Mouse (Mus musculus) large intestine, adult 2 months (tissue): ENCODE data around the gene Pih1d2. TPM values are rescaled to one million over a fixed set of nuclear protein-coding genes. Genes with fewer than 3 reads are reported as not detected.
"Not testable (repeated sequence)": the region's sequence is repeated elsewhere in the genome, so short reads cannot be mapped to it uniquely, and the experiment has no call there.

Source experiments
- DNase-seq: peaks from one replicate; pipeline ENCODE4 v3.0.0-alpha.2; 2012; ENCODE audit warnings: low read depth, low spot score
- WGBS: fragments of 180-500 bp; shearing (Covaris S2); methylation state at CpG from one replicate; pipeline ENCODE4 v1.1.7; 2018; 5-methylcytosine and 5-hydroxymethylcytosine counted together
- polyA plus RNA-seq: library from polyadenylated mRNA; depleted of rRNA; stranded (reverse); fragments of >200 nt; gene quantifications from 2 replicates; pipeline ENCODE4 v1.2.3, GENCODE M21; 2012

The Pih1d2 gene
- polyA plus RNA-seq, 1 experiment = 0.41 TPM

GRCm38 (mm10) chr9:50612115-50612514 lies 5.0 kb upstream of the Pih1d2 start:
- DNase-seq = no peak
- WGBS = 69% methylated on average over 4 of the region's 4 CpGs

DNA sequence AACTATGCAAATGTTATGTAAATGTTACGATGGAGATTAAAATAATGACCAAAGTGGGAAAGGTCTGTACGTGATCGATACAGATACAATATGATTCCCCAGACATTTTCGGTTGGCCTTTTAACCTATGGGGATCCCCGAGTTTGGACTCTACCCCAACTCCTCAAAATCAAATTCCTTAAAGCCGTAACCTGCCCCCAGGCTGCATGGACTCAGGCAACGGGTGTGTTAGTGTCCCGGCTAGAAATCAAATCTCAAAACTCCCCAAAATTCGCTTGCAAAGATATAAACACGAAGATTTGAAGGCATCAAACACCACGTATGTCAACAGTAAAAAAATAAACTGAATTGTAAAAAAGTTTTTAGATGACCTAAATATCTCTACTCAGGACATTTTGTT lies 960 bp upstream of the Pih1d2 start:
- no peak for DNase-seq
- 23% methylated on average over 11 of the region's 11 CpGs for WGBS

DNA sequence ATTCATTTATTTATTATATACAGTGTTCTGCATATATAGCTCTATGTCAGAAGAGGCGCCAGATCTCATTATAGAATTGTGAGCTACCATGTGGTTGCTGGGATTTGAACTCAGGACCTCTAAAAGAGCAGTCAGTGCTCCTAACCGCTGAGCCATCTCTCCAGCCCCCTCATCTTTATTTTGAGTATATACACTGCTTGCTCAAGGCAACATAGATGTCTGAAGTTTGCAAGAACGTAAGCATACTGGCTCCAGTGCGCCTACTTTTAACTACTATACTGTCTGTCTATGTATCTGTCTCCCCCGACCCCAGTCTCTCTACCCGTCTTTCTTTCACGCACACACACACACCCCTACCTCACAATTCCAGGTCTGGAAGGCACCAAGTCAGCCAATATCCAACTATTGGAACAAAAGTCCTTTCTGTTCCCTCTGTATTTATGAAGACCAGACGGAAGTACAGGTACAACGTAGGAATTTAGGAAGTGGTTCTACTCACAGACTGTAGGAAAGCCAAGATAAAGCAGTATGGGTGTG lies 741 bp downstream of the Pih1d2 start:
- WGBS = 54% methylated on average over 9 of the region's 9 CpGs
- DNase-seq = no peak

DNA sequence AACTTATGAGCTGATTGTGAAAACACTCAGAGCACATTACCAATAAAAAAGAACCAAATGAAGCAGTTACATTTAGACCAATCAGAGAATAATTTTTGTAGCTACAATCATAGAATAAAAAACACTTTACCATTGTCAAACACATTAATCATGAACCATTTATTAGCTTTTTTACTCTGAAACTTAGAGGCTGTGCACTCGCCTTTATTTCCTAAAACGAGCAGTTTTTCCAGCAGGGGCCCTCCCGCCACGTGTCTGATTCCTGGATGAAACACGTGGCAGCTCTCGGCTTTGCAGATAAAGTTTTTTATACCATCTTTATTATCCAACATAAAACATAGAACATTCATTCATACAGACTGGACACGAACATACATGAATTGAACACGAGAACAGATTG lies 13.8 kb downstream of the Pih1d2 start:
- WGBS = 88% methylated on average over 6 of the region's 8 CpGs
- DNase-seq = not testable (repeated sequence)

- 39% methylated on average over 6 of the region's 6 CpGs for WGBS
- DNase-seq = no peak
Observed at GRCm38 (mm10) chr9:50632016-50632688, 15.0 kb downstream of the Pih1d2 start.

DNA sequence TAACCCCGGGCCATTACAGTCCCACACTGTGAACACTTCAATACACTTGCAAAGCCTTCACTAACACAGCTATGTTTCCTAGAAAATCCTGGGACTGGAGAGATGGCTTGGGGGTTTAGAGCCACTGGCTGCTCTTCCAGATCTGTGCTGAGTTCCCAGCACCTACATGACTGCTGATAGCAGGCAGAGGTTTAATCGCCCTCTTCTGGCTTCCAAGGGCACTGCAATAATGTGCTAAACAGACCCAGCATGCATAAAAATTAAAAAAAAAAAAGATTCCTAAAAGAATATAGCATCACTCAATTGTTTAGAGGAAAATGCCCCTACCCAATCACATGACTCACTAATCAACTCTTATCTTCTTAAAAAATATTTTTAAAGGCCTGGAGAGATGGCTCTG lies 15.9 kb downstream of the Pih1d2 start:
- WGBS = 63% methylated on average over 2 of the region's 2 CpGs
- no peak for DNase-seq

- 95% methylated on average over 11 of the region's 11 CpGs for WGBS
- DNase-seq = no peak
Observed at GRCm38 (mm10) chr9:50634270-50634669, 17.1 kb downstream of the Pih1d2 start.

DNA sequence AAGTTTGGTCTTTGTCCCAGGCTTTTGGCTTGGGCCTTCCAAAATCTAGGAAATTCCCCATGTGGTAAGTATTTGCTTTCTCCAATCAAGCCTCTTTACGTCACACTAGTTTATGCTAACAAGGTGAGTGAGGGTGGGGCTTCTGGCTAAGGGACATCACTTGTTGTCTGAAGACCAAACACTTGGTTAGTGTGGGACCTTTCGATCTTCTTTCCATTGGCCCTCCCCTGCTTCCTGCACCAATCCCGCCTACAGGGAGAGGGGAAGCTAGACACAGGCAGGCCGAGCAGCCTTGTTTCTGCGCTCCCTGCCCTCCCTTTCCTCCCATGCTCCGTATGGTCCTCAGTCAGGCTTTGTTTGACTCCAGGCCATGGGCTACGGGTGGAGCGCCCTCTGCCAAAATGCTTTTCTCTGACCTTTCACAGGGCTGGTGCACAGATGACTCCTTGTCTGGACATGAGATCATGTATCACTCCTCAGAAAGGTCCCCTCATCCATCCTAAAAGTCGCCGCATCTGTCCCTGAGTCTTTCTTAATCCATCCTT lies 29.8 kb downstream of the Pih1d2 start:
- DNase-seq = no peak
- WGBS = 84% methylated on average over 10 of the region's 10 CpGs

- no peak for DNase-seq
Observed at GRCm38 (mm10) chr9:50650503-50650902, 33.4 kb downstream of the Pih1d2 start.

GRCm38 (mm10) chr9:50658391-50658790 lies 41.3 kb downstream of the Pih1d2 start:
- DNase-seq = no peak
- WGBS = 17% methylated on average over 5 of the region's 5 CpGs

More at GRCm38 (mm10) chr9:50650503-50650902, 33.4 kb downstream of the Pih1d2 start:
- WGBS = 91% methylated on average over 10 of the region's 10 CpGs

DNA sequence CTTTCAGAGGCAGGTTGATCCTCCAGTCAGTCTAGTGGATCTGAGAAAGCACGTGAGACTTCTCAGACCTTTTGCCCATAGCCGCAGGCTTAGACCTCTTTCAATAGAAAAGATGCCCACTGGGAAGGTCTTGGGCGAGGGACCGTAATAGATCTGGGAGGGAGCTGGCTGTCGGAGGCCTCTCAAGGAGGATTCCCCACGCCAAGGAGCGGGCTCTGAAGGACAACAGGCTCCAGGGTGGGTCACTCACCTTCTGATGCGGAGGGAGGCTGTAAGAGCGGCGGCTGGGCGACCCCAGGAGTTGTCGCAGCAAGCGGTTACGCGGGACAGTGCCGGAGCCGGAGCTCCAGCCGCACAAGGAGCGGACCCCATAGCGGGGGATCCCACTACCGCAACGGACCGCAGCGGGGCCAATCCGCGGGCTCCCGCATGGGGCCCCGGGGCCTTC lies 41.8 kb downstream of the Pih1d2 start:
- no peak for DNase-seq
- WGBS = under 1% methylated on average over 28 of the region's 28 CpGs

- under 1% methylated on average over 63 of the region's 63 CpGs for WGBS
- DNase-seq = peak; percentile 57
Observed at GRCm38 (mm10) chr9:50659392-50660217, 42.5 kb downstream of the Pih1d2 start, which contains the start of gene Dlat. Gene Dlat, minus strand, starts transcription at chr9:50659780.

DNA sequence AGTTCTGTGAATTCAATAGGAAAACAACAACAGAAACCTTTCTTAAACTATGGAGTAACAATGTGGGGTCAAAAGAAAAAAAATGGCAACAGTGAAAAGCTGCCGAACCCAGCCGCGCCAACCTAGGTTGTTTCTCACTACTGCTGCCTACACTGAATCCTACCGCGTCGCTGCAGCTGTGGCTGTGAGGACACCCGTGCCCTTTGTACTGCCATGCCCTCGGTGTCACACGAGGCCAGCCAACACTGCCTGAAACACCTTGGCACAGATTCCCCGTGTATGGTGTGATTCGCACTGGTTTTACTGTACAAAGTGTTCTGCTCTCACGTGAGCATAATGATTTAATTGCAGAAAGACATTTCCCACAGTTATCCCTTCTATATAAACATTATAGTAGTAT lies 43.3 kb downstream of the Pih1d2 start:
- DNase-seq = peak; percentile 70

GRCm38 (mm10) chr9:50664826-50665225 lies 47.7 kb downstream of the Pih1d2 start:
- DNase-seq = no peak

More for the DNA sequence above, 43.3 kb downstream of the Pih1d2 start:
- 6% methylated on average over 12 of the region's 12 CpGs for WGBS

DNA sequence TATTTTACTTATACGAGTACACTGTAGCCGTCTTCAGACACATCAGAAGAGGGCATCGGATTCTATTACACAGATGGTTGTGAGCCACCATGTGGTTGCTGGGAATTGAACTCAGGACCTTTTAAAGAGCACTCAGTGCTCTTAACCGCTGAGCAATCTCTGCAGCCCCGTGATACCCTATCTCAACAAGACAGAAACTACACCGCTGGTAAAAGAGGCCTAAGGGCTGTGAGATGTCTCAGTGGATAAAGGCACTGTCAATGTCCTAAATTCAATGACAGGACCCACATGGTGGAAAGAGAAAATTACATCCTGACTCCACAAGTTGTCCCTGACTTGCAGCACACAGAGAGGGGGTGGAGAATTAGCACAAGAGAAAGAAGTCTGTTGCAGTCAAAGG lies 49.3 kb downstream of the Pih1d2 start:
- WGBS = 74% methylated on average over 6 of the region's 6 CpGs
- DNase-seq = no peak

More at GRCm38 (mm10) chr9:50664826-50665225, 47.7 kb downstream of the Pih1d2 start:
- WGBS = 94% methylated on average over 5 of the region's 5 CpGs

- 80% methylated on average over 8 of the region's 8 CpGs for WGBS
- no peak for DNase-seq
Observed at GRCm38 (mm10) chr9:50667579-50668498, 50.7 kb downstream of the Pih1d2 start.

GRCm38 (mm10) chr9:50670690-50671089 lies 53.6 kb downstream of the Pih1d2 start:
- DNase-seq = no peak
- 24% methylated on average over 5 of the region's 5 CpGs for WGBS
